Mouse (Mus musculus) liver, postnatal 0 days (tissue): ENCODE measurements around the gene Scml4. TPM values are rescaled to one million over a fixed set of nuclear protein-coding genes. Genes with fewer than 3 reads are reported as not detected.

ENCODE experiments used
- ATAC-seq: fragments of 200-750 bp; cut with Nextera tagmentation; 2 replicates; pipeline ENCODE4 v1.8.0; 2017; ENCODE audit warnings: mild to moderate bottlenecking, moderate library complexity
- DNase-seq: peaks from one replicate; pipeline ENCODE4 v3.0.0-alpha.2; 2016
- H3K27ac ChIP-seq: fragments of 300-500 bp; sonication (generic); 2 replicates; pipeline ENCODE4 v1.5.1; 2014; ENCODE audit warnings: antibody characterized with exemption, moderate library complexity, mild to moderate bottlenecking, low read depth
- H3K27me3 ChIP-seq: fragments of 300-500 bp; sonication (generic); 2 replicates; pipeline ENCODE4 v1.6.1; 2014; ENCODE audit warnings: low read length, control low read depth, mixed read lengths; ENCODE audit not compliant: insufficient read depth
- H3K36me3 ChIP-seq: fragments of 300-500 bp; sonication (generic); replicated peaks from 2 replicates; pipeline ENCODE4 v1.6.1; 2014; ENCODE audit warnings: mild to moderate bottlenecking, control low read depth, low read length, moderate library complexity, mixed read lengths; ENCODE audit not compliant: insufficient read depth
- H3K4me1 ChIP-seq: fragments of 300-500 bp; sonication (generic); 2 replicates; pipeline ENCODE4 v1.6.1; 2014; ENCODE audit warnings: antibody characterized with exemption, mild to moderate bottlenecking, control low read depth; ENCODE audit not compliant: insufficient read depth
- H3K4me2 ChIP-seq: fragments of 300-500 bp; sonication (generic); 2 replicates; pipeline ENCODE4 v1.6.1; 2014; ENCODE audit warnings: low read depth, mild to moderate bottlenecking, low read length, moderate library complexity, mixed read lengths
- H3K4me3 ChIP-seq: fragments of 300-500 bp; sonication (generic); 2 replicates; pipeline ENCODE4 v1.5.1; 2014; ENCODE audit warnings: low read depth, low read length
- H3K9ac ChIP-seq: fragments of 300-500 bp; sonication (generic); replicated peaks from 2 replicates; pipeline ENCODE4 v1.6.1; 2014; ENCODE audit warnings: mild to moderate bottlenecking, moderate library complexity
- H3K9me3 ChIP-seq: fragments of 300-500 bp; sonication (generic); 2 replicates; pipeline ENCODE4 v1.6.1; 2016; ENCODE audit warnings: mild to moderate bottlenecking, control low read depth, low read length, mixed read lengths
- CTCF ChIP-seq: sonication (generic); IDR thresholded peaks from 2 replicates; pipeline ENCODE4 v1.5.1; 2016; ENCODE audit warnings: antibody characterized with exemption, low read depth
- EP300 ChIP-seq: IDR thresholded peaks from 2 replicates; pipeline ENCODE4 v1.6.1; 2016; ENCODE audit warnings: antibody characterized with exemption, low read depth, mild to moderate bottlenecking
- WGBS: fragments of 180-500 bp; shearing (Covaris S2); extraction: QIAGEN DNeasy Blood & Tissue Kit; methylation state at CpG from one replicate; pipeline ENCODE4 v1.1.7; 2014; ENCODE audit not compliant: insufficient replicate concordance; 5-methylcytosine and 5-hydroxymethylcytosine counted together
- polyA plus RNA-seq: library from polyadenylated mRNA; unstranded; fragments of >200 nt; fragmentation: Nextera tagmentation; extraction: Ambion mirVana; gene quantifications from 2 replicates; pipeline ENCODE4 v1.2.1, GENCODE M21; 2015

Scml4 gene
- polyA plus RNA-seq, 1 experiment from 2014 or later: 0.43 TPM

GRCm38 (mm10) chr10:42991018-42991417, 130.8 kb downstream of the Scml4 start:
- ATAC-seq (no peak), DNase-seq (no peak)
- TF ChIP-seq CTCF (no peak), EP300 (no peak)
- Histone ChIP-seq H3K27ac (no peak overlapping the region), H3K36me3 (no peaks in the 10 kb centered on the region), H3K9me3 (no peaks in the 10 kb centered on the region), H3K27me3 (0 out of 2 replicates have a peak, but pooled peaks cover 6% of the 10 kb centered on the region), H3K4me3 (no peak overlapping the region), H3K9ac (no peak overlapping the region), H3K4me2 (no peak overlapping the region), H3K4me1 (no peaks in the 10 kb centered on the region)
- 70% methylated on average over 9 of the region's 9 CpGs for WGBS

GRCm38 (mm10) chr10:42994331-42994782, 134.2 kb downstream of the Scml4 start:
- DNase-seq: peak; percentile 30
- Histone ChIP-seq H3K9me3 (no peaks in the 10 kb centered on the region), H3K27me3 (0 out of 2 replicates have a peak, but pooled peaks cover 6% of the 10 kb centered on the region), H3K9ac (no peak overlapping the region), H3K36me3 (no peaks in the 10 kb centered on the region), H3K4me3 (no peak overlapping the region), H3K4me2 (no peak overlapping the region; the same call in 1 of the 2 replicates), H3K4me1 (no peaks in the 10 kb centered on the region), H3K27ac (no peak overlapping the region)
- WGBS: 33% methylated on average over 13 of the region's 13 CpGs
- ATAC-seq: peak; percentile 72
- TF ChIP-seq CTCF (no peak), EP300 (no peak)

- H3K27ac ChIP-seq: no peak overlapping the region
- 45% methylated on average over 13 of the region's 13 CpGs for WGBS
Observed at GRCm38 (mm10) chr10:42995484-42995895, 135.3 kb downstream of the Scml4 start.

GRCm38 (mm10) chr10:42997278-42997677, 137.1 kb downstream of the Scml4 start:
- peaks cover 5% of the 10 kb centered on the region; the same call in 1 of the 2 replicates for H3K4me1 ChIP-seq

More at GRCm38 (mm10) chr10:42995484-42995895, 135.3 kb downstream of the Scml4 start:
- no peak overlapping the region for H3K9ac ChIP-seq
- H3K9me3 ChIP-seq: no peaks in the 10 kb centered on the region
- no peaks in the 10 kb centered on the region for H3K4me1 ChIP-seq
- no peak overlapping the region for H3K4me3 ChIP-seq
- H3K4me2 ChIP-seq: no peak overlapping the region
- 0 out of 2 replicates have a peak, but pooled peaks cover 6% of the 10 kb centered on the region for H3K27me3 ChIP-seq
- H3K36me3 ChIP-seq: no peaks in the 10 kb centered on the region
- DNase-seq (no peak), ATAC-seq (no peak)
- no peak for TF ChIP-seq EP300
- no peak for TF ChIP-seq CTCF

GRCm38 (mm10) chr10:42999324-42999723, 139.2 kb downstream of the Scml4 start:
- Histone ChIP-seq H3K4me3 (no peak overlapping the region), H3K36me3 (no peaks in the 10 kb centered on the region), H3K27me3 (0 out of 2 replicates have a peak, but pooled peaks cover 9% of the 10 kb centered on the region), H3K4me2 (no peak overlapping the region), H3K27ac (no peak overlapping the region), H3K9ac (no peak overlapping the region), H3K4me1 (peaks cover 12% of the 10 kb centered on the region; the same call in 1 of the 2 replicates), H3K9me3 (no peaks in the 10 kb centered on the region)
- ATAC-seq: no peak
- no peak for DNase-seq
- WGBS: 86% methylated on average over 10 of the region's 10 CpGs
- TF ChIP-seq EP300: no peak
- TF ChIP-seq CTCF: no peak

More at GRCm38 (mm10) chr10:42997278-42997677, 137.1 kb downstream of the Scml4 start:
- no peak for ATAC-seq
- no peak overlapping the region for H3K4me3 ChIP-seq
- H3K4me2 ChIP-seq: no peak overlapping the region
- no peaks in the 10 kb centered on the region for H3K9me3 ChIP-seq
- 61% methylated on average over 2 of the region's 2 CpGs for WGBS
- no peak overlapping the region for H3K27ac ChIP-seq
- no peaks in the 10 kb centered on the region for H3K36me3 ChIP-seq
- no peak for TF ChIP-seq EP300
- TF ChIP-seq CTCF: no peak
- no peak for DNase-seq
- no peak overlapping the region for H3K9ac ChIP-seq
- H3K27me3 ChIP-seq: 0 out of 2 replicates have a peak, but pooled peaks cover 6% of the 10 kb centered on the region

- Histone ChIP-seq H3K9ac (no peak overlapping the region), H3K27me3 (peaks cover 6% of the 10 kb centered on the region; the same call in 1 of the 2 replicates), H3K36me3 (no peaks in the 10 kb centered on the region), H3K27ac (no peak overlapping the region), H3K4me1 (peaks cover 12% of the 10 kb centered on the region; the same call in 1 of the 2 replicates), H3K4me2 (no peak overlapping the region), H3K9me3 (no peaks in the 10 kb centered on the region), H3K4me3 (no peak overlapping the region)
- ATAC-seq (peak; percentile 76), DNase-seq (peak; percentile 25)
- TF ChIP-seq EP300 (no peak), CTCF (no peak)
- 67% methylated on average over 3 of the region's 3 CpGs for WGBS
Observed at GRCm38 (mm10) chr10:43001433-43001832, 141.3 kb downstream of the Scml4 start.
